Mouse (Mus musculus): ENCODE results near the gene Snrpb.

The Snrpb gene

GRCm38 (mm10) chr2:130143011-130143410 is 36.2 kb downstream of the Snrpb start:
- no peak for DNase-seq (ENCODE audit: low spot score in 2 of 2)

- DNase-seq (ENCODE audit: low spot score in 2 of 2): no peak
Measured at GRCm38 (mm10) chr2:130129687-130130086, 49.5 kb downstream of the Snrpb start.

GRCm38 (mm10) chr2:130126073-130126472 is 53.1 kb downstream of the Snrpb start:
- no peak for DNase-seq (ENCODE audit: low spot score in 2 of 2)

- DNase-seq (ENCODE audit: low spot score in 2 of 2): no peak
Measured at GRCm38 (mm10) chr2:130125279-130126059, 53.7 kb downstream of the Snrpb start.
